Mouse (Mus musculus) embryo, embryonic 10 days (tissue): ENCODE data around the gene Psmb2.

ENCODE experiments used
- DNase-seq: peaks from one replicate; pipeline ENCODE4 v3.0.0-alpha.2; 2015; ENCODE audit warnings: low spot score

Psmb2 gene

GRCm38 (mm10) chr4:126752608-126753141, 75.2 kb downstream of the Psmb2 start:
- DNase-seq: peak; percentile 60

DNA sequence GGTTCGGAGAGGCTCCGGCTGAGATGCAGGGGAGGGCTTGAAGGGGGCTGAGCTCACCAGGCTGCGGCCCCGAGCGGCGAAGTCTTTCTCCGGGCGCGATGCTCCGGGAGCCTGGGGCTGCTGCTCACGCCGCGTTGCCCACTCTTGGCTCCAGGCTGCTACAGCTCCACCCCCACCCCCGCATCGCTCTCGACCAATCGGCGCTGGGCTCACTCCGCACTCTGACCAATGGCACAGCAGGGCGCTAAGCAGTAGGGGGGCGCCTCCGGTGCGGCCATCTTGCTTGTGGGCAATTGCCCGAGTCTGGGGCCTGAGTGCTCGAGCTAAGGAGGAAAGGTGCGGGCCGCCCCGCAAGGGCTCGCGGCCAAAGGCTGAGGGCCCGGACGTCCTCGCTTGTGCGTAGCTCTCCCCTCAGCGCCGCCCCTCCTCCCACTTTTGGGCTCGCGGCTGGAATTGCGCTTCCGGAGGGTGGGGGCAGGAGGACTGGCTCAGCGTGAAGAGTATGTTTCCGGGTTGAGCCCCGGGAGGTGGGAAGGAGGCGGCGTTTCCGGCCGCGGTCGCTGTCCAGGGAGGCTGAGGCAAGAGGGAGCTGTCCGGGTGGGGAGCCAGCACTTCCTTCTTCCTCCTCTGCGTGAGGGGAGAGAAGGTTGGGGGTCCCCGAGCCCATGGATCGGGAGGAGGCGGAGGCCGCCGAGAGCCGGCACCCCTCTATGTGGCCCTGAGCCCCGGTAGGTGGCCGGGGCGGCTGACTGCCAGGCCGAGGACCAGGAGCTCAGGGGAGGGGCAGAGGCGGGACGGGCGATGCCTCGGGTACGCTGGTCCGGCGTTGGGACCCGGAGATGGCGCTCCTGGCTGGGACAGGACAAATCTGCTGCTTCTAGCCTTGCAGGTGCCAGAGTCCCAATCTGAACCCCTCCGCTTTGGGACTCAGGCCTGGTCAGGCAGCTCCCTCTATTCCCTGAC, 76.1 kb downstream of the Psmb2 start, which contains the start of the genes Ncdn and AU040320:
Gene Ncdn, minus strand, starts transcription at position 171 of the 963 bp plus-strand sequence.
Gene AU040320, plus strand, starts transcription at position 277 of the 963 bp plus-strand sequence.
- DNase-seq: peak; percentile 97

DNA sequence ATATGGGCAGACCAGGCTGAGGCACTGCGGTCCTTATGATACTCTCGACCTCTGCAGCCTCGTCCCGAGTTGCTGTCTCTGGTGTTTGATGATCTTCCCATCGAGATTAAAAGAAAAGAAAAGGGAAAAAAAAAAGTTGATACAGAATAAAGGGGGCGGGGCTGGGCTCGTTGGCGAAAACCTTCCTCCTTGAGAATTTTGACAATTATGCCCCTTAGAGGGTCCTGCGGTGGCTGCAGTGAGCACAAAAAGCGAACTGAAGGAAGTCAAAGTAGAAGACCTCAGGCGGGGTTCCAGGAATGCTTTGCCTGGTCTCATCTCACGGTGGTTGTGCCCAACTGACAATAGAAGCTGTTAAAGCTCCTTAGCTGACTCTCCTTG, 76.8 kb downstream of the Psmb2 start:
- no peak for DNase-seq

GRCm38 (mm10) chr4:126754736-126755374, 77.4 kb downstream of the Psmb2 start:
- no peak for DNase-seq

DNA sequence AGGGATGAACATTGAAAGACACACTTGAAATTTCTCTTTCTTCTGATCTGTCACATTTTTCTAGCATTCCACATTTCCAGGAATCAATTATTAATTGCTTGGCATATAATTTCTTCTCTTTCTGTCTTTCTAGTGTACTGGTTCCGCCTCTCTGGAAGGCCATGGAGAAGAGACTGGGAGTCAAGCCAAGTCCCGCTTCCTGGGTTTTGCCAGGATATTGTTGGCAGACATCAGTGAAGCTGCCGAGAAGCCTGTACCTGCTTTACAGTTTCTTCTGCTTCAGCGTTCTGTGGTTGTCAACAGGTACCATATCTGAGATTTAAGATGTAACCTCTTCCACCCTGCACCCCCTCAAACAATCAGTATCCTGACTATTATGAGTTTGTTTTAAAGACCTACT, 79.3 kb downstream of the Psmb2 start:
- DNase-seq: no peak

GRCm38 (mm10) chr4:126758299-126758698, 80.9 kb downstream of the Psmb2 start:
- no peak for DNase-seq
